Mouse (Mus musculus) bone marrow macrophage, adult 2 months (primary cell): ENCODE data around the gene Fblim1.

Experiments
- CTCF ChIP-seq: IDR thresholded peaks from 2 replicates; pipeline ENCODE4 v1.5.1; 2012; ENCODE audit warnings: low read depth, mild to moderate bottlenecking, low read length, moderate library complexity
- POLR2A ChIP-seq: IDR thresholded peaks from 2 replicates; pipeline ENCODE4 v1.6.1; 2012; ENCODE audit warnings: mild to moderate bottlenecking, low read depth, low read length, borderline replicate concordance

DNA sequence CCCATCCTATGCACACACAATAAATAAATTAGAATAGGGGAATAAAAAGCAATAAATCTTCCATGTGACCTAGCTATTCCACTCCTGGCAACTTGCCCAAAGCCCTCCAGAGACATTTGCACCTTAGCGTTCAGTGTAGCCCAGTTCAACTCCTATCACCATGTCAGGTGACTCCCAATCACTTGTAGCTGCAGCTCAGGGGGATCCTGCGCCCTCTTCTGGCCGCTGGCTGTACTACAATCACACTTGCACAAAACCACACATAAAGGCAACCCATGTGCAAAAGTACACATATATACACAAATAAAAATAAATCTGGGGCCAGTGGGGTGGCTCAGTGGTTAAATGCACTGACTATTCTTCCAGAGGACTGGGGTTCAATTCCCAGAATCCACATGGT is 14.3 kb downstream of the Fblim1 start:
- TF ChIP-seq CTCF (peak; percentile 81), POLR2A (no peak)
